Mouse (Mus musculus) bone marrow, adult 2 months (tissue): ENCODE results near the gene Pip4k2c.

Source experiments
- CTCF ChIP-seq: fragments of 200-500 bp; IDR thresholded peaks from 2 replicates; pipeline ENCODE4 v1.5.1; 2011; ENCODE audit warnings: low read length, control low read depth; ENCODE audit not compliant: control insufficient read depth, insufficient read depth
- POLR2A ChIP-seq: fragments of 200-500 bp; IDR thresholded peaks from 2 replicates; pipeline ENCODE4 v1.6.1; 2011; ENCODE audit warnings: low read depth, mild to moderate bottlenecking, control low read depth, low read length, borderline replicate concordance; ENCODE audit not compliant: control insufficient read depth

GRCm38 (mm10) chr10:127216456-127216855 lies 5.1 kb upstream of the Pip4k2c start:
- TF ChIP-seq CTCF = no peak
- TF ChIP-seq POLR2A = no peak
